Mouse (Mus musculus): ENCODE data around the gene Phf1.

The Phf1 gene

GRCm38 (mm10) chr17:26933885-26934827, 1.3 kb downstream of the Phf1 start:
- no peak for DNase-seq (ENCODE audit: low read depth)

GRCm38 (mm10) chr17:26935027-26935426, 2.2 kb downstream of the Phf1 start:
- no peak for DNase-seq (ENCODE audit: low read depth)

GRCm38 (mm10) chr17:26936453-26936852, 3.6 kb downstream of the Phf1 start:
- no peak for DNase-seq (ENCODE audit: low read depth)

GRCm38 (mm10) chr17:26936921-26937695, 4.3 kb downstream of the Phf1 start:
- DNase-seq (ENCODE audit: low read depth) = no peak

GRCm38 (mm10) chr17:26937883-26938695, 5.2 kb downstream of the Phf1 start:
- no peak for DNase-seq (ENCODE audit: low read depth)

GRCm38 (mm10) chr17:26938731-26939130, 5.9 kb downstream of the Phf1 start:
- no peak for DNase-seq (ENCODE audit: low read depth)

GRCm38 (mm10) chr17:26939178-26939972, 6.5 kb downstream of the Phf1 start, which contains the start of gene Cuta:
Cuta (minus strand) TSS chr17:26939569.
- DNase-seq (ENCODE audit: low read depth) = peak; percentile 100

GRCm38 (mm10) chr17:26939973-26940300, 7.1 kb downstream of the Phf1 start:
- no peak for DNase-seq (ENCODE audit: low read depth)

- peak; percentile 25 for DNase-seq (ENCODE audit: low read depth)
These were observed 8.4 kb downstream of the Phf1 start, which contains the start of gene Syngap1 for GRCm38 (mm10) chr17:26941031-26941789. Syngap1 (plus strand) TSS chr17:26941253.

GRCm38 (mm10) chr17:26941841-26942570, 9.2 kb downstream of the Phf1 start:
- DNase-seq (ENCODE audit: low read depth) = no peak

GRCm38 (mm10) chr17:26945824-26946495, 13.1 kb downstream of the Phf1 start:
- DNase-seq (ENCODE audit: low read depth) = no peak

GRCm38 (mm10) chr17:26946567-26946966, 13.7 kb downstream of the Phf1 start:
- DNase-seq (ENCODE audit: low read depth) = peak; percentile 24

GRCm38 (mm10) chr17:26947231-26948100, 14.6 kb downstream of the Phf1 start:
- DNase-seq (ENCODE audit: low read depth) = no peak

GRCm38 (mm10) chr17:26948316-26949050, 15.6 kb downstream of the Phf1 start:
- DNase-seq (ENCODE audit: low read depth) = no peak

GRCm38 (mm10) chr17:26949051-26949577, 16.3 kb downstream of the Phf1 start:
- peak; percentile 55 for DNase-seq (ENCODE audit: low read depth)

- no peak for DNase-seq (ENCODE audit: low read depth)
These were observed 17.0 kb downstream of the Phf1 start for GRCm38 (mm10) chr17:26949866-26950265.

Data from naive thymus-derived CD4-positive, alpha-beta T cell, adult 2 months (primary cell).